Mouse (Mus musculus) hindbrain, embryonic 14.5 days (tissue): ENCODE results near the gene Pold4. TPM values are rescaled to one million over a fixed set of nuclear protein-coding genes. Genes with fewer than 3 reads are reported as not detected.

Experiments
- ATAC-seq: fragments of 200-750 bp; cut with Nextera tagmentation; 2 replicates; pipeline ENCODE4 v1.8.0; 2017; ENCODE audit warnings: moderate number of reproducible peaks, mild to moderate bottlenecking, moderate TSS enrichment, moderate library complexity; ENCODE audit not compliant: low FRiP score
- DNase-seq: peaks from one replicate; pipeline ENCODE4 v3.0.0-alpha.2; 2015; ENCODE audit warnings: low spot score
- H3K27ac ChIP-seq: fragments of 300-500 bp; sonication (generic); 2 replicates; pipeline ENCODE4 v1.5.1; 2014; ENCODE audit warnings: mild to moderate bottlenecking, moderate library complexity
- H3K27me3 ChIP-seq: fragments of 300-500 bp; sonication (generic); 2 replicates; pipeline ENCODE4 v1.6.1; 2014; ENCODE audit warnings: mild to moderate bottlenecking, low read length, mixed read lengths; ENCODE audit not compliant: control insufficient read depth, insufficient read depth
- H3K36me3 ChIP-seq: fragments of 300-500 bp; sonication (generic); replicated peaks from 2 replicates; pipeline ENCODE4 v1.6.1; 2014; ENCODE audit not compliant: control insufficient read depth, insufficient read depth
- H3K4me1 ChIP-seq: fragments of 300-500 bp; sonication (generic); replicated peaks from 2 replicates; pipeline ENCODE4 v1.6.1; 2014; ENCODE audit warnings: antibody characterized with exemption, low read length, mixed read lengths; ENCODE audit not compliant: control insufficient read depth, insufficient read depth
- H3K4me2 ChIP-seq: fragments of 300-500 bp; sonication (generic); replicated peaks from 2 replicates; pipeline ENCODE4 v1.6.1; 2014; ENCODE audit warnings: mild to moderate bottlenecking, moderate library complexity
- H3K4me3 ChIP-seq: fragments of 300-500 bp; sonication (generic); replicated peaks from 2 replicates; pipeline ENCODE4 v1.5.1; 2014; ENCODE audit warnings: mild to moderate bottlenecking, low read length
- H3K9ac ChIP-seq: fragments of 300-500 bp; sonication (generic); 2 replicates; pipeline ENCODE4 v1.6.1; 2014
- H3K9me3 ChIP-seq: fragments of 300-500 bp; sonication (generic); 2 replicates; pipeline ENCODE4 v1.6.1; 2016; ENCODE audit warnings: low read length; ENCODE audit not compliant: control insufficient read depth
- WGBS: fragments of 180-500 bp; shearing (Covaris S2); extraction: QIAGEN DNeasy Blood & Tissue Kit; methylation state at CpG from one replicate; pipeline ENCODE4 v1.1.7; 2014; 5-methylcytosine and 5-hydroxymethylcytosine counted together
- polyA plus RNA-seq: library from polyadenylated mRNA; unstranded; fragments of >200 nt; fragmentation: Nextera tagmentation; extraction: Ambion mirVana; gene quantifications from 2 replicates; pipeline ENCODE4 v1.2.1, GENCODE M21; 2014

The Pold4 gene
- 18.8 and 20.4 TPM in 2 replicates for polyA plus RNA-seq

DNA sequence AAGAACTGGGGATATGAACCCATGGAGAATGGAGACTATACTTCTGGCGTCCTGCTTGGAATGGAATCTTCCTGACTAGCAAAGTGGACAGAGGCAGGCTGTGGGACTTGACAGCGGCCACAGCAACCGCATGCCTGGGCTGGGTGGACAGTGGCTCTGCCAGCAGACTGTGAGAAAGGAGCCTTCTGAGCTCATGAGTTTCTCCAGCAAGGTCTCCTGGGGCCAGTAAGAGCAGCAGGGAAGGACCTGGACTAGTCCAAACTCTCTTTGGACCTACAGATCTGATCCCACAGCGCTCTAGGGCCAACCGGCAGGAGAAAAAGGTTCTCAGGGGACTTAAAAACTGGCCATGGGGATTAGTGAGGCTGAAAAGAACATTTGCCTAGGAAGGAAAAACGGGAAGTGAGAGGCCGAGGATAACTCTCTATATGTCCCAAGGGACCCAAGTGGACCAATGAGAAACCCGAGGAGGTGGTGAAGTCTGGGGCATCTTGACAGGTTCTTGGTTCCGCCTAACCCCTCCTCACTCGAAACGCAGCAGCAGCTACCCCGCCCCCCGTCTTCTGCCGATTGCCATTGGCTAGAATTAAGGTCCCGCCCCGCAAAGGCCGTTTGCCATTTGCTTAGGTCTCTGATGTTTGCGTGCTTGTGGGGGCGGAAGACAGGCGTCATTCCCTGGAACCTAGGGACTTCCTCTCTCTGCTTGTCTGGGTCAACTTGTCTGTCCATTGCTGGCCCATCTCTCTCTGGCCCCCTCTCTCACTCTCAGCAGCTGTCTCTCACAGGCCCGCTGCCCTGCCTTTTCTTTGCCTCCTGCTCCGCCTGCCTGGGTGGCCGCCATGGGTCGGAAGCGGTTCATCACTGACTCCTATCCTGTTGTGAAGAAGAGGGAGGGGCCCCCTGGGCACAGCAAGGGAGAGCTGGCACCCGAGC lies at the start of gene Pold4:
Gene Pold4, plus strand, starts transcription at position 647 of the 933 bp plus-strand sequence.
- H3K36me3 ChIP-seq, result no peaks in the 10 kb centered on the region
- H3K9me3 ChIP-seq, result no peaks in the 10 kb centered on the region
- H3K4me3 ChIP-seq, result peak within 1 kb of the TSS; percentile 48
- peak; percentile 89 for DNase-seq
- peak; percentile 91 for ATAC-seq
- H3K27ac ChIP-seq, result peak within 1 kb of the TSS; percentile 85
- peaks cover 10% of the 10 kb centered on the region for H3K4me1 ChIP-seq
- H3K9ac ChIP-seq, result peak within 1 kb of the TSS; percentile 74
- whole genome bisulfite sequencing, result 11% methylated on average over 26 of the region's 26 CpGs
- H3K27me3 ChIP-seq, result peaks cover 13% of the 10 kb centered on the region
- peak within 1 kb of the TSS; percentile 79 for H3K4me2 ChIP-seq

DNA sequence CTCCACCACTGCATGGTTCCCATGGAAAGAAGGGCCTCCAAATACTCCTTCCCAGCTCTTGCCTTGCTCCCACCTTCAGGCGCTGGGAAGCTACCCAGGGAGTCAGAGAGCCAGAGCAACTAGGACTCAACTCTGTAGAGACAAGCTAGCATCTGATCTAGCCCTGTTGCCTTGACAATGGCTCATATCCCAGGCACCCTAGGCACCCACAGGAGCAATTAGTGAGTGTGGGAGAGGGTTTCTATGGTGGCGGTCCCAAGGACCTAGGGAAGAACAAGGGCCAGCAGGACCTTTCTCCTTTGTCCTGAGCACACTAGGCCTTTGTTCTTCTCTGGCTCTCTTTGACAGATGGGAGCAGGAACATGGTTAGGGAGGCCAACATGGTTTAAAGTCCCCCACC lies 48.0 kb upstream of the Pold4 start:
- ATAC-seq, result no peak

DNA sequence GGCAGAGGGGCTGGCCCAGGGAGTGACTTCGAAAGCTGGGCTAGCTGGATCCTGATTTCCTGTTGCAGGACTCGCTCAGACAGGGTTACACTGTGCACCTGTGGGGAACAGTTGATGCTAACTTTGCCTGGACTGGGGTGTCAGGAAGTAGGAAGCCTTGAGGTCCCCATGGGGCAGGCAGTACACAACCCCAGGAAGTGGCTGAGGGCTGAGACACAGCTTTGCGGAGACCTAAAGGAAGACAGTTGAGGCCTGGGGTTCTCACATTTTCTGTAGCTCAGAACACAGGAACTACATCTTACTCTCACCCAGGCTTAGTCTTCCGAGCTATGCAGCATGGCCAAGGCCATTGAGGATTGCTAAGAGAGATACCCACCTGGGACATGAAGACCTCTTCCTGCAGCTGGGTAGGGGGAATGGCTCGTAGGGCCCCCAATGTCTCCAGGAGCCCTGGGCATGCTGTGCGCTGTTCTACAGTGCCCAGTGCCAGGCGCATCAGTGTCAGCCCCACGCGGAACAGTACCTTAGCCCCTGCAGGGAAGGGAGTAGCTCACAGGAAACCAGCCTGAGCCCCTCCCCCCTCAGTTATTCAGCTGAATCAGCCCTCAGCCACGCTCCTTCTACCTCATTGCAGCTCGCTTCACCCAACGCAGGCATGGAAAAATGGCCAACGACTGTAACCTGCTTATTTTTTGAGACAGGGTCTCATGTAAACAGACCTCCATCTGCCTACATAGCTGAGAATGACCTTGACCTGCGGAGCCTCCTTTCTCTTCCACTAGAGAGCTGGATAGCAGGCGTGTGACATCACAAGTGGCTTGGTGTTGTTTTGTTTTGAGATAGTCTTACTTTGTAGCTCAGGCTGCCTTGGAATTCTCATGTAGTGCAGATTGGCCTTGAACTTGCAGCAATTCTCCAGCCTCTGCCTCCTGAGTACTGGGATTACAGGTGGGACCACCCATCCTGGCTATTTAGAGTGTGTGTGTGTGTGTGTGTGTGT lies 46.4 kb upstream of the Pold4 start:
- DNase-seq (no peak), ATAC-seq (no peak)
- Histone ChIP-seq H3K27me3 (no peaks in the 10 kb centered on the region), H3K4me3 (no peak overlapping the region), H3K9me3 (no peaks in the 10 kb centered on the region), H3K27ac (peak overlapping the region; percentile 26; the same call in 1 of the 2 replicates), H3K4me1 (peaks cover 7% of the 10 kb centered on the region; the same call in 1 of the 2 replicates), H3K4me2 (no peak overlapping the region), H3K9ac (no peak overlapping the region), H3K36me3 (no peaks in the 10 kb centered on the region)
- WGBS, result 60% methylated on average over 15 of the region's 15 CpGs

More for the DNA sequence above, 48.0 kb upstream of the Pold4 start:
- no peak overlapping the region for H3K9ac ChIP-seq
- H3K9me3 ChIP-seq, result no peaks in the 10 kb centered on the region
- H3K4me3 ChIP-seq, result no peak overlapping the region
- no peaks in the 10 kb centered on the region for H3K36me3 ChIP-seq
- no peak for DNase-seq
- no peak overlapping the region for H3K27ac ChIP-seq
- H3K4me2 ChIP-seq, result no peak overlapping the region
- peaks cover 7% of the 10 kb centered on the region; the same call in 1 of the 2 replicates for H3K4me1 ChIP-seq
- 55% methylated on average over 2 of the region's 2 CpGs for WGBS
- no peaks in the 10 kb centered on the region for H3K27me3 ChIP-seq

DNA sequence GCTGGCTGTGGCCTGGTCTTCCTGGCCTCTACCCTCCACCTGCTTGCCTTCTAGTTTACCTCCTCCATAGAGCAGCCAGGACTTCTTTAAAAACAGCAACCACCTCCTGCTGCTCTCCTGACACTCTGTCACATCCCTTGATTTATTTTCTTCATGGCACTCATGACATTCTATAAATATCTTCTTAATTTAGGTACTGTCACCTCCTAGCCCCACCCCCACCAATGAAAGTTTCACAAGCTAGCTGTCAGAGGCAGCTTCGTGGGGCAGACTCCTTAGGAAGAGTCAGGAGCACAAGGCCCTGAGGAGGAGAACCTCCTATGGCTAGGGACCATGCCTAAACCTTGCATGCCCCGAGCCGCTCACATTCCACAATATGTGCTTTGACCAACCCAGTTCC lies 44.4 kb upstream of the Pold4 start:
- Histone ChIP-seq H3K9me3 (no peaks in the 10 kb centered on the region), H3K27ac (no peak overlapping the region), H3K4me1 (peaks cover 1% of the 10 kb centered on the region; the same call in 1 of the 2 replicates), H3K4me2 (no peak overlapping the region), H3K9ac (no peak overlapping the region), H3K36me3 (no peaks in the 10 kb centered on the region), H3K27me3 (no peaks in the 10 kb centered on the region), H3K4me3 (no peak overlapping the region)
- WGBS, result 80% methylated on average over 3 of the region's 3 CpGs
- ATAC-seq, result no peak
- no peak for DNase-seq

DNA sequence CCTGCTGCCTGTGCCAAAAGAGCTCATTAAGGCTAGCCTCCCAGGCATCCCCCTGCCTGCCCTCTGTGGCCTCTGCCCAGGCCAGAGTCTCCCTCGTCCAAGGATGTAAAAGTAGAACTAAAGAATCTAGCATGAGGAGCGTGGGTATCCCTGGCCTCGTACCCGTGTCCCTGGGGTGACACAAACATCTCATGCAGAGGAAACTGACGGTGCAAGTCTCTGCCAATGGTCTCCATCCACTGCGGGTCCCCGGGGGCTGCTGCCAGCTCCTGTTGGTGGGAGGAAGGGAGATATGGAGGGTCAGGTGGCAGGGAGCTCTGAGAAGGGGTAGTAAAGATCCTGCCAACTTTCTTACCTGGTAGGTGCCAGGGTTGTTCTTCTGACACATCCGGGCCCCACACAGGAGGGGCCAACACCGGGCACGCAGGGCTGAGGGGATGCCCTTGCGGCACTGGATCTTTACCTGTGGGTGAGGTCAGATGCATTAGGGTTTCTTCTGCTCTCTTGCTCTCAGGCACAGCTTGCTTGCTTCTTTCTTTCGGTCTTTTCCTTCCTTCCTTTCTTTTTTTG lies 42.6 kb upstream of the Pold4 start:
- ATAC-seq (no peak), DNase-seq (no peak)
- H3K4me1 ChIP-seq, result peaks cover 12% of the 10 kb centered on the region
- H3K27ac ChIP-seq, result no peak overlapping the region
- no peaks in the 10 kb centered on the region for H3K9me3 ChIP-seq
- 92% methylated on average over 12 of the region's 12 CpGs for WGBS
- H3K4me3 ChIP-seq, result no peak overlapping the region
- no peak overlapping the region for H3K4me2 ChIP-seq
- H3K9ac ChIP-seq, result no peak overlapping the region
- peaks cover 10% of the 10 kb centered on the region for H3K36me3 ChIP-seq
- no peaks in the 10 kb centered on the region for H3K27me3 ChIP-seq

DNA sequence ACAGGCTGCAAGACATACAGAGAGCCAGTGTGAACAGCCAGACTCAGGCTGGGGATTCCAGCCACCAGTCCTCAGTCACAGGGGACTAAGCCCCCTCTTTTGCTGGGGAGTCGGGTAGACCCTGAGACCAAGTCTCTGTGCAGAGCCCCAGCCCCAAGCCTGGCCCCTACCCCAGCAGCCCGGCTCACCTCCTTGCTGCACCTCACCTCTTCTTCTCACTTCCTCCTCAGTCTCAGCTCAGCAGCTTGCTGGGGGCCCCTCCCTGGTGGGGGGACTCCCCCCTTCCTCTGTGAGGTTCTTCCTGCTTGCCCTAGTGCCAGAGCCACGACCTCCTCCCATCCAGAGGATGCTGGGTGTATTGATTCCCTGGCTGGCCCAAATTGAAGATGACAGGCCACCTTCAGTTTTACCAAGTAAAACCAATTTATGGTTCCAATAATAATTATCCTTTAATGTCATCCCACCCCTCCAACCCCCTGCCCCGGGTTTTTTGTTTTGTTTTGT lies 40.8 kb upstream of the Pold4 start, which contains the start of gene Tbc1d10c:
Gene Tbc1d10c, minus strand, starts transcription at position 454 of the 504 bp plus-strand sequence.
- peaks cover 28% of the 10 kb centered on the region for H3K36me3 ChIP-seq
- peak within 1 kb of the TSS; percentile 90 for H3K27ac ChIP-seq
- 74% methylated on average over 4 of the region's 4 CpGs for WGBS
- peaks cover 12% of the 10 kb centered on the region for H3K4me1 ChIP-seq
- DNase-seq, result no peak
- peak within 1 kb of the TSS; percentile 65 for H3K4me2 ChIP-seq
- H3K9ac ChIP-seq, result peak within 1 kb of the TSS; percentile 98
- no peaks in the 10 kb centered on the region for H3K27me3 ChIP-seq
- H3K9me3 ChIP-seq, result no peaks in the 10 kb centered on the region
- peak within 1 kb of the TSS; percentile 97 for H3K4me3 ChIP-seq
- no peak for ATAC-seq

DNA sequence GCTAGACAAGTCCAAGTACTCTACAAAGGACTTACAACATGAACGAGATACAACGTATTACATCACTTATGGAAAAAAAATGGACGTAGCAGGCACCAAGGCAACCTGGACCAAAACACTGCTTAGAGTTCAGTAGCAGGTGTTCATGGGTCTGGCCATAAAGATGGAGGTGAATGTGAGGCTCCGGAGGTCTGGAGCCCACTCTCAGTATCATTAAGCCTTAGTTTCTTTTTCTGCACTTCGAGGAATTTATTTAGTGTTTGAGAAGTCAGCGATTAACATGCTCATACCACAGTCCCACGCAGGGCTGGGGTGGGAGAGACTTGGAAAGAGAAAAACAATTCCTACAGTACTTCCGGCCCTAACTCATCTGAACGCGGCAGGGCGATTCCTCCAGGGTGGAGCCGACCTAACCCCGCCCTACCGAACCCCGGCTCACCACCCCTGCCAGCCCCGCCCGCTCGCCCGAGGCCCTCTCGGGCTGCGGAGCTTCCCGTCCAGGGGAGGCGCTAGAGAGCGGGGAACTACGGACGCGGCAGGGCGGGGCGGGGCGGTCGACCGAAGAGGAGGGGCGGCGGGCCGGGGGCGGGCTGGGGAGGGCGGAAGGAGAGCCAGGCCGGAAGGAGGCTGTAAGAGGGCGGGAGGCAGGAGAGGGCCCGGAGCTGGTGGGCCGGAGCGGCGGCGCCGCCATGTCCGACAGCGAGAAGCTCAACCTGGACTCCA lies 40.0 kb upstream of the Pold4 start, which contains the start of gene Ppp1ca:
Gene Ppp1ca, plus strand, starts transcription at position 538 of the 723 bp plus-strand sequence.
- Histone ChIP-seq H3K27me3 (no peaks in the 10 kb centered on the region), H3K27ac (peak within 1 kb of the TSS; percentile 90), H3K4me1 (peaks cover 12% of the 10 kb centered on the region), H3K9ac (peak within 1 kb of the TSS; percentile 98), H3K4me3 (peak within 1 kb of the TSS; percentile 97), H3K36me3 (peaks cover 36% of the 10 kb centered on the region), H3K4me2 (peak within 1 kb of the TSS; percentile 65), H3K9me3 (no peaks in the 10 kb centered on the region)
- ATAC-seq (peak; percentile 92), DNase-seq (peak; percentile 92)
- WGBS, result 7% methylated on average over 42 of the region's 47 CpGs
